Mouse (Mus musculus) neural tube, embryonic 14.5 days (tissue): ENCODE data around the gene Vmn1r84. TPM values are rescaled to one million over a fixed set of nuclear protein-coding genes. Genes with fewer than 3 reads are reported as not detected.

Source experiments
- ATAC-seq: fragments of 200-750 bp; cut with Nextera tagmentation; 2 replicates; pipeline ENCODE4 v1.8.0; 2017; ENCODE audit warnings: low read depth, mild to moderate bottlenecking, moderate TSS enrichment, moderate library complexity
- H3K27ac ChIP-seq: fragments of 300-500 bp; sonication (generic); 2 replicates; pipeline ENCODE4 v1.5.1; 2014; ENCODE audit warnings: low read depth, mild to moderate bottlenecking, control low read depth, low read length, moderate library complexity, mixed read lengths
- H3K27me3 ChIP-seq: fragments of 300-500 bp; sonication (generic); 2 replicates; pipeline ENCODE4 v1.6.1; 2014; ENCODE audit warnings: low read length; ENCODE audit not compliant: control insufficient read depth, insufficient read depth
- H3K36me3 ChIP-seq: fragments of 300-500 bp; sonication (generic); 2 replicates; pipeline ENCODE4 v1.6.1; 2014; ENCODE audit warnings: low read length, mixed read lengths; ENCODE audit not compliant: control insufficient read depth, insufficient read depth
- H3K4me1 ChIP-seq: fragments of 300-500 bp; sonication (generic); 2 replicates; pipeline ENCODE4 v1.6.1; 2014; ENCODE audit warnings: low read length; ENCODE audit not compliant: control insufficient read depth, insufficient read depth
- H3K4me2 ChIP-seq: fragments of 300-500 bp; sonication (generic); 2 replicates; pipeline ENCODE4 v1.6.1; 2014; ENCODE audit warnings: mild to moderate bottlenecking, low read depth, low read length, control low read depth
- H3K4me3 ChIP-seq: fragments of 300-500 bp; sonication (generic); 2 replicates; pipeline ENCODE4 v1.5.1; 2014; ENCODE audit warnings: low read depth, low read length, control low read depth, mixed read lengths
- H3K9ac ChIP-seq: fragments of 300-500 bp; sonication (generic); replicated peaks from 2 replicates; pipeline ENCODE4 v1.6.1; 2014; ENCODE audit warnings: low read depth, mild to moderate bottlenecking, control low read depth, low read length, mixed read lengths
- H3K9me3 ChIP-seq: fragments of 300-500 bp; sonication (generic); 2 replicates; pipeline ENCODE4 v1.6.1; 2016; ENCODE audit warnings: low read length; ENCODE audit not compliant: control insufficient read depth
- WGBS: fragments of 180-500 bp; shearing (Covaris S2); extraction: QIAGEN DNeasy Blood & Tissue Kit; methylation state at CpG from one replicate; pipeline ENCODE4 v1.1.7; 2014; 5-methylcytosine and 5-hydroxymethylcytosine counted together
- microRNA-seq: library from miRNA; unstranded; fragments of <30 nt; microRNA quantifications from one replicate; pipeline ENCODE4, GENCODE M21; 2016
- polyA plus RNA-seq: library from polyadenylated mRNA; unstranded; fragments of >200 nt; fragmentation: Nextera tagmentation; extraction: Ambion mirVana; gene quantifications from 2 replicates; pipeline ENCODE4 v1.2.1, GENCODE M21; 2014

Gene Vmn1r84
- polyA plus RNA-seq: not detected in 2 replicates

GRCm38 (mm10) chr7:12369173-12369572 is at the start of gene Vmn1r84:
Gene Vmn1r84, minus strand, starts transcription at chr7:12369273.
- no peak for ATAC-seq
- Histone ChIP-seq H3K4me2 (no peak within 1 kb of the TSS), H3K4me3 (no peak within 1 kb of the TSS), H3K9ac (no peak within 1 kb of the TSS), H3K36me3 (no peaks in the 10 kb centered on the region), H3K27ac (no peak within 1 kb of the TSS), H3K4me1 (no peaks in the 10 kb centered on the region), H3K9me3 (0 out of 2 replicates have a peak, but pooled peaks cover 3% of the 10 kb centered on the region), H3K27me3 (no peaks in the 10 kb centered on the region)
- 63% methylated on average over 1 of the region's 1 CpGs for WGBS

DNA sequence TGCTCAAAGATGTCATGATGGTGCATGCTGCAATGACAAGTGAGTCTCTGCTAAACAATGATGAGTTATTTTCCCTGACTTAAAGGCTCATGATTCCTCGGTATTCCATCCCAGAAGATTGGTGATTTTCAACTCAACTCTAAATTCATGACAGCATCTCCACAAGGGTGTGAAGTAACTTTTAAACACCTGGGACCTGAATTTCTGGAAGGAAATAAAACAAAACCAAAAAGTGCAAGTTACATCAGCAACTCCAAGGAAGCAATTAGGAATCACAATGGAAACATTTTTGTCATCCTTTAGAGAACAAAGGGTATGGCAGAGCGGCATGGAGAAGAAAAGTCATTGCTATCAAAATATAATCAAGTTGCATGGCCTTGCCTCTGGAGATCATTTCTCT is 39.7 kb downstream of the Vmn1r84 start, which contains the start of gene Vmn1r83:
Vmn1r83 (minus strand) TSS at position 101 of the 400 bp plus-strand sequence.
- WGBS: 90% methylated on average over 2 of the region's 2 CpGs
- Histone ChIP-seq H3K27ac (no peak within 1 kb of the TSS), H3K27me3 (no peaks in the 10 kb centered on the region), H3K9ac (no peak within 1 kb of the TSS), H3K4me1 (no peaks in the 10 kb centered on the region), H3K36me3 (no peaks in the 10 kb centered on the region), H3K4me3 (no peak within 1 kb of the TSS), H3K4me2 (no peak within 1 kb of the TSS), H3K9me3 (peaks cover 8% of the 10 kb centered on the region; the same call in 1 of the 2 replicates)
- no peak for ATAC-seq

Small RNA genes within 50 kb of the gene (microRNA-seq; reads per million reads assigned to microRNA genes)
- gene Gm23521: not detected

Other genes starting within 250 kb of the Vmn1r84 start
- gene Vmn1r78, start 219.0 kb downstream of the Vmn1r84 start, polyA plus RNA-seq: not detected in 2 replicates
- gene Vmn1r79, start 198.0 kb downstream of the Vmn1r84 start, polyA plus RNA-seq: not detected in 2 replicates
- gene Vmn1r80, start 180.0 kb downstream of the Vmn1r84 start, polyA plus RNA-seq: not detected in 2 replicates
- 0.01 TPM in 1 of 2 replicates, not detected in the other for gene Vmn1r81, start 101.0 kb downstream of the Vmn1r84 start, polyA plus RNA-seq
- gene Vmn1r82, start 68.8 kb downstream of the Vmn1r84 start, polyA plus RNA-seq: not detected in 2 replicates
- not detected in 2 replicates for gene Vmn1r83, start 39.8 kb downstream of the Vmn1r84 start, polyA plus RNA-seq
- gene Zfp551, start 53.5 kb upstream of the Vmn1r84 start, polyA plus RNA-seq: 12.0 and 12.9 TPM in 2 replicates
- gene Zfp606, start 109.0 kb upstream of the Vmn1r84 start, polyA plus RNA-seq: 44.7 and 50.7 TPM in 2 replicates
- not detected in 2 replicates for gene 2900092C05Rik, start 143.2 kb upstream of the Vmn1r84 start, polyA plus RNA-seq
- gene Vmn2r53, start 239.5 kb upstream of the Vmn1r84 start, polyA plus RNA-seq: 0.01 TPM in 1 of 2 replicates, not detected in the other